Mouse (Mus musculus): ENCODE results near the gene Cdipt. TPM values are rescaled to one million over a fixed set of nuclear protein-coding genes. Genes with fewer than 3 reads are reported as not detected.

Cdipt gene
- total RNA-seq, 2 experiments from 2014 or later = 20.9 to 23.1 TPM

DNA sequence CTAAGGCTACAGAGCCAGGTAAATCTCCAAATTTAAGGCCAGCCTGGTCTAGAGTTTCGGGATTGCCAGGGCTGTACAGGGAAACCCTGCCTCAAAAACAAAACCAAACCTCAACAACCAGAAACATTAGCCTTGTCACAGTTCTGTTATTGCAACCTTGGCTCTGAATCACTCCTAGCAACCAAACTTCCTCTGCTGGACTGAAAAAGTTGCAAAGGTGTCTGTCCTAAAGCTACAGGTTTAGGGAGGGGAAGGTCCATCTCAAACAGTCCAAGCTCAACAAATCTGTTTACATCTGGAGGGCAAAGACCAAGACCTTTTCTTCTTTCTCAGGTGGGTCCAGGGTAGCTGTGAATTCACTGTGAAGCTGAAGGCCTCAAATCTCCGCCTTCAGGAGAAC lies 35.3 kb downstream of the Cdipt start:
- no peak for ATAC-seq (replicated peaks; ENCODE audit: low FRiP score, poor library complexity, severe bottlenecking)

GRCm38 (mm10) chr7:127011717-127012116 lies 36.0 kb downstream of the Cdipt start:
- ATAC-seq (replicated peaks; ENCODE audit: low FRiP score, poor library complexity, severe bottlenecking) = no peak

GRCm38 (mm10) chr7:127012374-127012773 lies 36.7 kb downstream of the Cdipt start:
- ATAC-seq (replicated peaks; ENCODE audit: low FRiP score, poor library complexity, severe bottlenecking) = no peak

- no peak for ATAC-seq (replicated peaks; ENCODE audit: low FRiP score, poor library complexity, severe bottlenecking)
Measured at GRCm38 (mm10) chr7:127012845-127013244, 37.1 kb downstream of the Cdipt start.

- no peak for ATAC-seq (replicated peaks; ENCODE audit: low FRiP score, poor library complexity, severe bottlenecking)
Measured at GRCm38 (mm10) chr7:127013385-127013784, 37.7 kb downstream of the Cdipt start.

- 0 out of 2 replicates have a peak, but pooled peaks have one; percentile 23 for ATAC-seq (replicated peaks; ENCODE audit: low FRiP score, poor library complexity, severe bottlenecking)
Measured at GRCm38 (mm10) chr7:127014320-127014719, 38.6 kb downstream of the Cdipt start, which contains the start of gene Mvp. TSS of gene Mvp (minus strand) at chr7:127014621.

GRCm38 (mm10) chr7:127014993-127015392 lies 39.3 kb downstream of the Cdipt start:
- no peak for ATAC-seq (replicated peaks; ENCODE audit: low FRiP score, poor library complexity, severe bottlenecking)

GRCm38 (mm10) chr7:127016081-127016480 lies 40.4 kb downstream of the Cdipt start:
- peak; percentile 30 for ATAC-seq (replicated peaks; ENCODE audit: low FRiP score, poor library complexity, severe bottlenecking)

GRCm38 (mm10) chr7:127016481-127016485 lies 40.6 kb downstream of the Cdipt start, which contains the start of gene Pagr1b:
TSS of gene Pagr1b (minus strand) at chr7:127016484.
- no peak for ATAC-seq (replicated peaks; ENCODE audit: low FRiP score, poor library complexity, severe bottlenecking)

DNA sequence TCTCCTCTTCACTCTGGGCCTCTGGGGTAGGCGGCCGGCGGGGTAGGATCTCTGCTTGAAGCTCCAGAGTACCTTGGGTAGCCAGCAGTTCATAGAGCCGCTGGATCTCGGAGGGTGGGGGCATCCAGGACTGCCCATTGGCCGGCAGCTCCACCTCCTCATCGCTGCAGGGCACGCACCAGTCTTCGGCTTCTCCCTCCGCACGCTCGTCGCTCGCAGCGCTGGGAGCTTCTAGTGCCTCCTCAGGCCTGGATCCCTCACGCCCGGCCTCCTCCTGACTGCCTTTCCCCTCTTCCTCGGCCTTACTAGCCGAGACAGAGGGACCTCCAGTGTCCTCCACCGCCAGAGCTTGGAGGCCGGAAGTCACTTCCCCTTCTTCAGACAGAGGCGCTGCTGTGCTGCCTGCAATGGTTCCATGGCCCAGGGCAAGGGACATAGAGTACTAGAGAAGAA lies 40.8 kb downstream of the Cdipt start:
- peak; percentile 66 for ATAC-seq (replicated peaks; ENCODE audit: low FRiP score, poor library complexity, severe bottlenecking)

- ATAC-seq (replicated peaks; ENCODE audit: low FRiP score, poor library complexity, severe bottlenecking) = peak; percentile 70
Measured at GRCm38 (mm10) chr7:127016971-127017949, 41.5 kb downstream of the Cdipt start, which contains the start of gene Pagr1a. TSS of gene Pagr1a (minus strand) at chr7:127017352.

DNA sequence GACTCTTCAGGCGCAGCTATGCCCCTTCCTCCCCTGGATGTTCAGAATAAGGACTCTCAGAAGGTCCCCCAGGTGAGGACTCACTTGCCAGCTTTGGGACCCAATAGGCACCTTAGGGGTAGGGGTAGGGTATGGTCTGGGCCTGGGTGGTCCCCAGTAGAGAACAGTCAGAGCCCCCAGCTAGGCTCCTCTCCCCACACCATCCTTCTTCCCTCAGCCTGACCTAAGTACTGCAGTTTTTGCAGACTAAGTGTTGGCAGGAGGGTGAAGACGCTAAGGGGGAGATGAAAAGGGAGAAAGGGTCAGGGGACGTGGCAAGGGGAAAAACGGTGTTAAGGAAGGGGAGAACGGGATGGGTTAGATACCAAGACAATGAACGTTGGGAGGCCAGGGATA lies 42.2 kb downstream of the Cdipt start:
- ATAC-seq (replicated peaks; ENCODE audit: low FRiP score, poor library complexity, severe bottlenecking) = no peak

GRCm38 (mm10) chr7:127018416-127019305 lies 42.9 kb downstream of the Cdipt start:
- no peak for ATAC-seq (replicated peaks; ENCODE audit: low FRiP score, poor library complexity, severe bottlenecking)

GRCm38 (mm10) chr7:127019306-127019960 lies 43.7 kb downstream of the Cdipt start:
- ATAC-seq (replicated peaks; ENCODE audit: low FRiP score, poor library complexity, severe bottlenecking) = no peak

DNA sequence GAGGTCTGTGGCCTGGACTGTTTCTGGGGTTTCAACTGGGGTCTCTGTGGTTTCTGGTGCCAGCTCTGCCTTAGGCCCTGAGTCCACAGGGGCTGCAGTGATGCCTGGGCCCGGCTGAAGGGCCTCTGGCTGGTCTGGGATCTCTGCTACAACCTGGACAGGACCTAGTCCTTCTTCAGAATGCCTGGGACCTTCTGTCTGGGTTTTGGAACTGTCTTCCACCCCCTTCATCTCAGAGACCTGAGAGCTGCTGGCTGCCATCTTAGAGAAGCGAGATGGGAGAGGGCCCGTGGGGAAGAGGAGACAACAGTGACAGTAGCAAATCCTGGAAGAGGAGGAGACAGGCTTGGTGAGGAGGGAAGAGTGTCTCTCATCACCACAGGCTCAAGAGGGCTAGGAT lies 44.3 kb downstream of the Cdipt start:
- no peak for ATAC-seq (replicated peaks; ENCODE audit: low FRiP score, poor library complexity, severe bottlenecking)

DNA sequence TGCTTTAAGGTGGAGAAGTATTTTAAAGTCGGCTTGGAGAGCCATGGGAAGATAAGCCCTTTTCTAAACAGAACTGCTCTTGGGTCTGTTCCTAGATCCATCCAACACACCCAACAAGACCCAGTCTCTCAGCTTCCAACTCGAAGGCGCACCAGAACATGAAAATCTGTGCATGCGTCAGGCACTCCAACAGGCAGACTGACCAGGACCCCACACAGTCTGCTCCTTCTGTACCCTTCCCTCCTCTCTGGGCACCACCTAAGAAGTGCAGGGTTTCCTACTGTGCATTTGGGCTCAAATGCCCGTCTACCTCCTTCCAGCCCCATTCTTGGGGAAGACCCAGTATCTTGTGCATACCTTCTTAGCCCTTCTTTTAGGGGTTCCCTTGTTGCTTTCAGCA lies 44.8 kb downstream of the Cdipt start:
- no peak for ATAC-seq (replicated peaks; ENCODE audit: low FRiP score, poor library complexity, severe bottlenecking)

- no peak for ATAC-seq (replicated peaks; ENCODE audit: low FRiP score, poor library complexity, severe bottlenecking)
Measured at GRCm38 (mm10) chr7:127020901-127021562, 45.3 kb downstream of the Cdipt start, which contains the start of the genes Gm42742 and Prrt2. TSS of gene Gm42742 (minus strand) at chr7:127021097. TSS of gene Prrt2 (minus strand) at chr7:127021211.

DNA sequence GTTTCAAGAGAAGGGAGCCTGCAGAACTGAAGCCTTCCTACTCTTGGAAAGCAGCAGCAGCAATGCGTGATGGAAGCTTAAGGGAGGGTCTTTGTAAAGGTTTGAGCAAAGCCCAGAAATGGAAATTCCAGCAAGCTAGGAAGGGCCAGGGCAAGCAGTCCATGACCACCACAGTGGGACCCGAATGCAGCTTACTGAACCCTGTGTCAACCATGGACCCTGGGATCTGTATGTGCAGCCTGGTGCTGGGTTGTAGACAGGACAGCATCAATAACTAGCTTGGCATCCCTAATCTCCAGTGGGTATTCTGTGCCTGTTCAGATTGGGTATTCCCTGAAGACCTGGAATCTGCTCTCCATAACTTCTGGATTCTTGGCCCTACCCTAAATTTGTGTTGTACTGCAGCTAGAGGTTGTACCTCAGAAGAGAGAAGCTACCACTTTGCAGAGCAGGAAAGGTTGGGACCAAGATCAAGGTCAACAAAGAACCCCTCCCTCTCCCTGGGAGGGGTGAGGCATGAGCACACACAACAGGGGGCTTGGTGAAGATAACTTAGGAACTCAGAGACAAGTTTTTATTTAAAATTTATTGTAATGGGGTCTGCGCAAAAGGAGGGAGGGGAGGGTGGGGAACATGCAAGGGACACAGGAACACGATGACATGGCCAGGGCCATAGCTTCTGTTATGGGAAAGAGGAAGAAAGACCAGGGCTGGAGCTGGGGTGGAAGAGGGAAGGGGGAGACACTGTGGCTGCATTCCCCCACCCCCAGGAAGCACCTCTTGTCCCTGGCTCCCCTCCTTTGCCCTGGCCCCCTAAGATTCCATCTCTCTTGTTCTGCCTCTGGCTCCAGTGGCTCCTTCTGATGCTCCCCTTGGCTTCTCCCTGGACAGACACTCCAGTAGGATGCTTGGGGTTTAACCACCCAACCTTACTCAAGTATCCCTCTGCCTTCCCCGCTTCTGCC lies 46.1 kb downstream of the Cdipt start:
- ATAC-seq (replicated peaks; ENCODE audit: low FRiP score, poor library complexity, severe bottlenecking) = no peak
